Mouse (Mus musculus): ENCODE measurements at regions not wholly inside any gene's neighbourhood (a gene's known extent, or its start where the extent isn't known, plus 50 kb on each side); places are given as distances from the start of the nearest gene placed in this dataset.

GRCm38 (mm10) chr4:80691774-80692485, 142.0 kb upstream of the Tyrp1 start:
- Histone ChIP-seq H3K9ac (ENCODE audit: low read depth, low read length) (no peak overlapping the region), H3K4me2 (replicated peaks; ENCODE audit: low read depth, low read length) (no peak overlapping the region), H3K27me3 (ENCODE audit: control insufficient read depth, insufficient read depth, low read length) (no peaks in the 10 kb centered on the region), H3K4me3 (ENCODE audit: low read length) (no peak overlapping the region), H3K4me1 (ENCODE audit: control insufficient read depth, insufficient read depth, low read length) (no peaks in the 10 kb centered on the region), H3K27ac (ENCODE audit: low read depth, low read length) (no peak overlapping the region), H3K9me3 (ENCODE audit: control insufficient read depth, low read length) (no peaks in the 10 kb centered on the region), H3K36me3 (ENCODE audit: control insufficient read depth, insufficient read depth, low read length) (no peaks in the 10 kb centered on the region)
- ATAC-seq (ENCODE audit: low FRiP score, low TSS enrichment), result peak; percentile 68; the same call in 1 of the 2 replicates
- 89% methylated on average over 3 of the region's 3 CpGs for WGBS

- Histone ChIP-seq H3K27me3 (ENCODE audit: control insufficient read depth, insufficient read depth, low read length) (no peaks in the 10 kb centered on the region), H3K9ac (ENCODE audit: low read depth, low read length) (no peak overlapping the region), H3K9me3 (ENCODE audit: control insufficient read depth, low read length) (no peaks in the 10 kb centered on the region), H3K36me3 (ENCODE audit: control insufficient read depth, insufficient read depth, low read length) (no peaks in the 10 kb centered on the region), H3K4me1 (ENCODE audit: control insufficient read depth, insufficient read depth, low read length) (no peaks in the 10 kb centered on the region), H3K4me2 (replicated peaks; ENCODE audit: low read depth, low read length) (no peak overlapping the region), H3K27ac (ENCODE audit: low read depth, low read length) (no peak overlapping the region), H3K4me3 (ENCODE audit: low read length) (no peak overlapping the region)
- WGBS, result 77% methylated on average over 2 of the region's 2 CpGs
- no peak for ATAC-seq (ENCODE audit: low FRiP score, low TSS enrichment)
Observed at GRCm38 (mm10) chr4:80712698-80713097, 121.2 kb upstream of the Tyrp1 start.

- peak; percentile 35; the same call in 1 of the 2 replicates for ATAC-seq (ENCODE audit: low FRiP score, low TSS enrichment)
- no peaks in the 10 kb centered on the region for H3K36me3 ChIP-seq (ENCODE audit: control insufficient read depth, insufficient read depth, low read length)
- 5% methylated on average over 1 of the region's 1 CpGs for WGBS
- no peak overlapping the region for H3K4me3 ChIP-seq (ENCODE audit: low read length)
- no peaks in the 10 kb centered on the region for H3K4me1 ChIP-seq (ENCODE audit: control insufficient read depth, insufficient read depth, low read length)
- H3K9me3 ChIP-seq (ENCODE audit: control insufficient read depth, low read length), result no peaks in the 10 kb centered on the region
- H3K9ac ChIP-seq (ENCODE audit: low read depth, low read length), result no peak overlapping the region
- H3K27me3 ChIP-seq (ENCODE audit: control insufficient read depth, insufficient read depth, low read length), result no peaks in the 10 kb centered on the region
- H3K27ac ChIP-seq (ENCODE audit: low read depth, low read length), result no peak overlapping the region
- H3K4me2 ChIP-seq (replicated peaks; ENCODE audit: low read depth, low read length), result no peak overlapping the region
Observed at GRCm38 (mm10) chr4:80744975-80745734, 88.8 kb upstream of the Tyrp1 start.

- H3K4me1 ChIP-seq (ENCODE audit: control insufficient read depth, insufficient read depth, low read length), result no peaks in the 10 kb centered on the region
- no peaks in the 10 kb centered on the region for H3K9me3 ChIP-seq (ENCODE audit: control insufficient read depth, low read length)
- WGBS, result 70% methylated on average over 6 of the region's 6 CpGs
- no peak overlapping the region for H3K9ac ChIP-seq (ENCODE audit: low read depth, low read length)
- H3K27ac ChIP-seq (ENCODE audit: low read depth, low read length), result no peak overlapping the region
- H3K27me3 ChIP-seq (ENCODE audit: control insufficient read depth, insufficient read depth, low read length), result no peaks in the 10 kb centered on the region
- H3K36me3 ChIP-seq (ENCODE audit: control insufficient read depth, insufficient read depth, low read length), result no peaks in the 10 kb centered on the region
- no peak overlapping the region for H3K4me2 ChIP-seq (replicated peaks; ENCODE audit: low read depth, low read length)
- no peak overlapping the region for H3K4me3 ChIP-seq (ENCODE audit: low read length)
- no peak for ATAC-seq (ENCODE audit: low FRiP score, low TSS enrichment)
Observed at GRCm38 (mm10) chr4:80752259-80752658, 81.7 kb upstream of the Tyrp1 start.

GRCm38 (mm10) chr4:80756114-80756513, 77.8 kb upstream of the Tyrp1 start:
- H3K9me3 ChIP-seq (ENCODE audit: control insufficient read depth, low read length), result no peaks in the 10 kb centered on the region
- no peak for ATAC-seq (ENCODE audit: low FRiP score, low TSS enrichment)
- H3K27me3 ChIP-seq (ENCODE audit: control insufficient read depth, insufficient read depth, low read length), result no peaks in the 10 kb centered on the region
- H3K27ac ChIP-seq (ENCODE audit: low read depth, low read length), result no peak overlapping the region
- WGBS, result 91% methylated on average over 2 of the region's 2 CpGs
- no peak overlapping the region for H3K4me3 ChIP-seq (ENCODE audit: low read length)
- H3K36me3 ChIP-seq (ENCODE audit: control insufficient read depth, insufficient read depth, low read length), result no peaks in the 10 kb centered on the region
- no peak overlapping the region for H3K4me2 ChIP-seq (replicated peaks; ENCODE audit: low read depth, low read length)
- H3K4me1 ChIP-seq (ENCODE audit: control insufficient read depth, insufficient read depth, low read length), result no peaks in the 10 kb centered on the region
- H3K9ac ChIP-seq (ENCODE audit: low read depth, low read length), result no peak overlapping the region

- no peak for ATAC-seq (ENCODE audit: low FRiP score, low TSS enrichment)
- no peaks in the 10 kb centered on the region for H3K36me3 ChIP-seq (ENCODE audit: control insufficient read depth, insufficient read depth, low read length)
- no peak overlapping the region for H3K9ac ChIP-seq (ENCODE audit: low read depth, low read length)
- no peak overlapping the region for H3K4me2 ChIP-seq (replicated peaks; ENCODE audit: low read depth, low read length)
- no peak overlapping the region for H3K4me3 ChIP-seq (ENCODE audit: low read length)
- no peaks in the 10 kb centered on the region for H3K9me3 ChIP-seq (ENCODE audit: control insufficient read depth, low read length)
- H3K4me1 ChIP-seq (ENCODE audit: control insufficient read depth, insufficient read depth, low read length), result no peaks in the 10 kb centered on the region
- whole genome bisulfite sequencing, result 94% methylated on average over 3 of the region's 3 CpGs
- H3K27me3 ChIP-seq (ENCODE audit: control insufficient read depth, insufficient read depth, low read length), result no peaks in the 10 kb centered on the region
- no peak overlapping the region for H3K27ac ChIP-seq (ENCODE audit: low read depth, low read length)
Observed at GRCm38 (mm10) chr4:80764024-80764423, 69.9 kb upstream of the Tyrp1 start.

- H3K27ac ChIP-seq (ENCODE audit: low read depth, low read length), result no peak overlapping the region
- no peaks in the 10 kb centered on the region for H3K4me1 ChIP-seq (ENCODE audit: control insufficient read depth, insufficient read depth, low read length)
- no peak overlapping the region for H3K4me3 ChIP-seq (ENCODE audit: low read length)
- H3K27me3 ChIP-seq (ENCODE audit: control insufficient read depth, insufficient read depth, low read length), result no peaks in the 10 kb centered on the region
- no peaks in the 10 kb centered on the region for H3K36me3 ChIP-seq (ENCODE audit: control insufficient read depth, insufficient read depth, low read length)
- H3K4me2 ChIP-seq (replicated peaks; ENCODE audit: low read depth, low read length), result no peak overlapping the region
- no peak for ATAC-seq (ENCODE audit: low FRiP score, low TSS enrichment)
- 42% methylated on average over 4 of the region's 4 CpGs for WGBS
- no peak overlapping the region for H3K9ac ChIP-seq (ENCODE audit: low read depth, low read length)
- no peaks in the 10 kb centered on the region for H3K9me3 ChIP-seq (ENCODE audit: control insufficient read depth, low read length)
Observed at GRCm38 (mm10) chr4:80765781-80766180, 68.1 kb upstream of the Tyrp1 start.

- no peak overlapping the region for H3K4me3 ChIP-seq (ENCODE audit: low read length)
- H3K27me3 ChIP-seq (ENCODE audit: control insufficient read depth, insufficient read depth, low read length), result no peaks in the 10 kb centered on the region
- H3K27ac ChIP-seq (ENCODE audit: low read depth, low read length), result no peak overlapping the region
- WGBS, result 10% methylated on average over 5 of the region's 5 CpGs
- H3K4me1 ChIP-seq (ENCODE audit: control insufficient read depth, insufficient read depth, low read length), result no peaks in the 10 kb centered on the region
- H3K9me3 ChIP-seq (ENCODE audit: control insufficient read depth, low read length), result no peaks in the 10 kb centered on the region
- H3K9ac ChIP-seq (ENCODE audit: low read depth, low read length), result no peak overlapping the region
- no peaks in the 10 kb centered on the region for H3K36me3 ChIP-seq (ENCODE audit: control insufficient read depth, insufficient read depth, low read length)
- no peak overlapping the region for H3K4me2 ChIP-seq (replicated peaks; ENCODE audit: low read depth, low read length)
- ATAC-seq (ENCODE audit: low FRiP score, low TSS enrichment), result peak; percentile 55; the same call in 1 of the 2 replicates
Observed at GRCm38 (mm10) chr4:80767447-80767846, 66.5 kb upstream of the Tyrp1 start.
